Mouse (Mus musculus) CD8-positive naive resting alpha-beta T cell, adult 57 days (primary cell): Measurements from ENCODE around the gene Galm. TPM values are rescaled to one million over a fixed set of nuclear protein-coding genes. Genes with fewer than 3 reads are reported as not detected.

Source experiments
- total RNA-seq: library from RNA; stranded (reverse); gene quantifications from one replicate; pipeline ENCODE4 v1.2.4, GENCODE M21; 2023

Gene Galm
- total RNA-seq: 4.8 TPM

DNA sequence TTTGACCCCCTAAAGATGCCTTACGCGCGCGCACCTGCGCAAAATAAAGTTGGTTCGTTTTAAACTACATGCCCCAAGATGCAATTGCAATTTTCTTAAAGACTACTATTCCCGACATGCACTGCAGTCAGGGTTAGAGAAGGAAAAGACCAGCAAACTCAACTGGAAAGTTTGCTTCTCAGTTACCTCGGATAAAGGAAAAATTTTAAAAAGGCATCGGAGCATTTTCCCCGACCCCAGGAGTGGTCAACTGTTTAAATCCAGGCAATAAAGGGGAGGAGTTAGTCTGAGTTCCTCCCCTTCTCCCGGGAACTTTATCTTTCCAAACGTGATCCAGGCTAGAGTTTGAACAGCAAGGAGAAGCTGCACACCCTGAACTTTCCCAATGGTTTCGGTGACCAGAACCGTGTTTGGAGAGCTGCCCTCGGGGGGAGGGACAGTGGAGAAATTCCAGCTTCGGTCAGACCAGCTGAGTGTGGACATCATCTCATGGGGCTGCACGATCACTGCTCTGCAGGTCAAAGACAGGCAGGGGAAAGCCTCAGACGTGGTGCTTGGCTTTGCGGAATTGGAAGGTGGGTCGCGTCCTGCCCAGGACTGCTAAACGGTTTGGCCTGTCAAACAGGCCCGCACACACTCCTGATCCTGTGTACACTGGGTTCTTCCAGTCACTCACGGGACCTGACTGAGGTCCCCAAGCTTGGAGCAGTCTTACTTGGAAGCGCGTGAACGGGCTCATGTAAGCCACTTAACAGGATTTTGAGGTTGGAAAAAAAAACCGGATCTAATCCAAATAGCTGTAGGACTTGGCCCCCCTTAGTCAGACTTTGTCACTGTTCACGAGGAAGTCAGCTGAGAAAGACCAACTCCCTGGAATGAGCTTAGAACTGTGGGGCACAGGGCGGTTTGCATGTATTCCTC, at the start of gene Galm:
Gene Galm, plus strand, starts transcription at position 141 of the 921 bp plus-strand sequence.

DNA sequence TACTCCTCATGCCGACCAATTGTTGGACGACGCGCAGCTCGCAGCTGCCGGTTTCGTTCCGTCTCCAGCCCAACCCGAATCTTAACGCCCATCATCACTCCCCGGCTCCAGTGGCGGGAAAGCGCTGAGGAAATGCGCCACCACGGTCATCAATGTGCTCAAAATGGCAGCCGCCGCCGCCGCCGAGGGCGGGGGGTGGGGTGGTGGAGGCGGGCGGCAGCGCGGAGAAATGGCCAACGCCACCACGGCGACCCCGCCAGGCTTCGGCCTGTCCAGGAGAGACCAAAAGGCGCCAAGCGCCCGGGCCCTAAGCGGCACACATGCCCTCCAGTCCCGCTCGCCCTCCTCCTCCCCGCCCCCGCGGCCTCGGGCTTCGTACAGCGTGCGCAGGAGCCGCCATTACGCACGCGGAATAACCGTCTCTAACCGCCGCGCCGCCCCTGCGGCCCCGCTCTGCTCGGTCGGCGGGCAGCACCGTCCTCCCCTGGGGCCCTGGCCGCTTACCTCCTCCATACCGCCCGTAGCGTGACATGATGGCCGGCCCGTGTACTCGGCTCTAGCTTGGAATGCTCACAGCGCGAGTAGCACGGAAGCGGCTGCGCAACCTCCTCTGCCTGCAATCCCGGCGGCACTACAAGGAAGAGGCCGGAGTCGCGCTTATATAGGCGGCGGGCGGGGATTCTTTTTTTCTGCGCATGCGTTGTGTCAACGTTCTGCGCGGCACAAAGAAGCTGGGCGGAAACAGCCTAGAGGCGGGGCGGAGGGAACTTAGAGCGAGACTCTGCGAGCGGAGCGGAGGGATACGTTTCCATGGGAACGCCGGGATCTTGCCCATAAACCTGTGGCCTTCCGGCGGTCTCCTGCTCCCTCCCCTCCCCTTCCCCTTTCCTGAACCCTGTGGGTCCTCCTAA, 79.7 kb downstream of the Galm start, which contains the start of the genes Srsf7 and Ttc39d:
Gene Srsf7, minus strand, starts transcription at position 637 of the 911 bp plus-strand sequence.
Gene Ttc39d, plus strand, starts transcription at position 790 of the 911 bp plus-strand sequence.

DNA sequence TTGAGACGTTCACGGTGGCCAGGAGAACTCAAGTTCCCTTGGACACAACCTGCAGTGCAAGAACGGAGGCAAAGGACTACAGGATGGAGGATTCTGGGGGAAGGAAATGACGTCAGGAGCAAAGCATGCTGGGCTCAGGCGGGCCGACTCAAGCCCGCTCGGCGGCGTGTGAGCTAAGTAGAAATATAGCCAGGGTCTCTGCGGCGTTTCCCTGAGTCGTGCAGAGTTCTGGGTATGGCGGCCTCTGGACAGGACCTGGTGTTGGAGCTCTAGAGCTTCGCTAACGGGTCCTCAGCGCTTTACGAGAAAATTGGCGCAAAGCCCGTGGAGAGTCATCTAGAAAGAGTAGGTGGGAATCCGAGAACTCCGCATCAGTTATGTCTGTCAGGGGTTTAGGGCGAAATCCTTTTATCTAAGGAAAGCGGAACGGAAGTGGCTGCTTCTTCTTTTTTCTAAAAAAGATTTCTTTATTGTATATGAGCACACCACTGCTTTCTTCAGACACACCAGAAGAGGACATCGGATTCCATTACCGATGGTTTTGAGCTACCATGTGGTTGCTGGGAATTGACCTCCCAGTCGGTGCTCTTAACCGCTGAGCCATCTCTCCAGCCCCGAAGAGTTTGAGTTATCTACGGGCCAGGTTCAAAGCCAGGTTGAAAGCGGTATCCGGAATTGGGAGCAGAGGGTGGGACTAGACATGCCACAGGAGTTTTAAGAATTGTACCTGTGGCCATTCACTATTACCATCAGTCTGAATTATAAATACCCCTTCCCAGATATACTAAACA, 97.2 kb downstream of the Galm start, which contains the start of gene Gemin6:
Gene Gemin6, plus strand, starts transcription at position 116 of the 791 bp plus-strand sequence.

Other genes with a start within 250 kb of the Galm start
- 44.6 TPM for gene Atl2, start 231.3 kb upstream of the Galm start, total RNA-seq
- gene Hnrnpll, start 65.1 kb upstream of the Galm start, total RNA-seq: 17.4 TPM
- gene Srsf7, start 79.8 kb downstream of the Galm start, total RNA-seq: 393 TPM
- gene Ttc39d, start 80.0 kb downstream of the Galm start, total RNA-seq: not detected
- 4.2 TPM for gene Gemin6, start 97.0 kb downstream of the Galm start, total RNA-seq
- not detected for gene Morn2, start 162.7 kb downstream of the Galm start, total RNA-seq
- 30.2 TPM for gene Dhx57, start 163.0 kb downstream of the Galm start, total RNA-seq
- 2.9 TPM for gene Arhgef33, start 179.9 kb downstream of the Galm start, total RNA-seq
- not detected for gene Gm10190, start 246.1 kb downstream of the Galm start, total RNA-seq